Mouse (Mus musculus): ENCODE results near the gene Gm21258.
"Not testable (repeated sequence)": the region's sequence is repeated elsewhere in the genome, so short reads cannot be mapped to it uniquely, and the experiment has no call there.

- TF ChIP-seq CTCF (IDR thresholded peaks at IDR 0.05; ENCODE audit: low read depth, low read length); POLR2A (IDR thresholded peaks at IDR 0.05; ENCODE audit: insufficient read depth, low read length): not testable (repeated sequence)
These were observed at the start of gene Gm21258 for GRCm38 (mm10) chrY:52779740-52780139.
